Mouse (Mus musculus): Measurements from ENCODE around the gene Hmgb1. TPM values are rescaled to one million over a fixed set of nuclear protein-coding genes. Genes with fewer than 3 reads are reported as not detected.

Gene Hmgb1
- total RNA-seq, 2 experiments from 2014 or later, result 186 to 230 TPM

- DNase-seq, result no peak
Measured at GRCm38 (mm10) chr5:149020681-149021062, 163.6 kb downstream of the Hmgb1 start.

GRCm38 (mm10) chr5:149020059-149020680, 164.1 kb downstream of the Hmgb1 start:
- peak; percentile 53 for DNase-seq

DNA sequence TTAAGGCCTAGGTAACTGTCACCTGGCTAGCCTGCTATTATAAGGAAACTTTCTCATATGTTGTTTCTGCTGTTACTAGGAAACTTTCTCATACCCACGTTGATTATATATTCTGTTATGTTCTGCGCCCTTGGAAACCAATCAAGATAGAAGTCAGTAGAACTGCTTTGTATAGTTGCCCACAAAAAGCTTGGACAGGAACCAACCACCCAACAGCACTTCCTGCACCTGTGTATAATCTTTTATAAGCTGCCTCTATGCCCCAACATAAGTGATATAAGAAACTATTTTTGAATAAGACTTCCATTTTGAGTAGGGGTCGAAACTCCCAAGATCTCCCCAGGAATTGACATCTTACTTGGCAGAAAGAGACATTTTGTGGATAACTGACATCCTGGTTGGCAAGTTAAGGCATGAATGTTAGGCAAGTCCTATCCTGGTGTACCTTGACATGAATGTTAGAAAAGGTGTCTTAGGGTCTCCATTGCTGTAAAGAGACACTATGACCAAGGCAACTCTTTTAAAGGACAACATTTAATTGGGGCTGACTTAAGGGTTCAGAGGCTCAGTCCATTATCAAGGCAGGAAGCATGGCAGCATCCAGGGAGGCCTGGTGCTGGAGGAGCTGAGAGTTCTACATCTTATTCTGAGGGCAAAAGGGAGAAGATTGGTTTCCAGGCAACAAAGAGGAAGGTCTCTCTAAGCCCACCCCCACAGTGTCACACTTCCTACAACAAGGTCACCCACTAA, 166.4 kb downstream of the Hmgb1 start:
- no peak for DNase-seq

DNA sequence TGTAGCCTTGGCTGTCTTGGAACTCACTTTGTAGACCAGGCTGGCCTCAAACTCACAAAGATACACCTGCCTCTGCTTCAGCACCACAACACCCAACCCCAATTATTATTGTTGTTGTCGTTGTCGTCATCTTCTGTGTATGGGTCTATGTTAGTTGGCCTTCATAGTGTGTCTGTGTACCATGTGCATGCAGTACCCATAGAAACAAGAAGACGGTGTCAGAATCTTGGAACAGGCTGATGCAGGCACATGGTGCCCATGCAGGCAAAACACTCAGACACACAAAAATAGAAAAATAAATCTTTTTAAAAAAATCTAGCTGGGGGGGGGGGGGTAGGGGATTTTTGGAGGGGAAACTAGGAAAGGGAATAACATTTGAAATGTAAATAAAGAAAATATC, 167.1 kb downstream of the Hmgb1 start:
- DNase-seq, result no peak

GRCm38 (mm10) chr5:149016261-149016660, 168.0 kb downstream of the Hmgb1 start:
- no peak for DNase-seq

GRCm38 (mm10) chr5:149015335-149016201, 168.7 kb downstream of the Hmgb1 start:
- peak; percentile 46 for DNase-seq

- peak; percentile 61 for DNase-seq
Measured at GRCm38 (mm10) chr5:149014600-149015268, 169.6 kb downstream of the Hmgb1 start.

DNA sequence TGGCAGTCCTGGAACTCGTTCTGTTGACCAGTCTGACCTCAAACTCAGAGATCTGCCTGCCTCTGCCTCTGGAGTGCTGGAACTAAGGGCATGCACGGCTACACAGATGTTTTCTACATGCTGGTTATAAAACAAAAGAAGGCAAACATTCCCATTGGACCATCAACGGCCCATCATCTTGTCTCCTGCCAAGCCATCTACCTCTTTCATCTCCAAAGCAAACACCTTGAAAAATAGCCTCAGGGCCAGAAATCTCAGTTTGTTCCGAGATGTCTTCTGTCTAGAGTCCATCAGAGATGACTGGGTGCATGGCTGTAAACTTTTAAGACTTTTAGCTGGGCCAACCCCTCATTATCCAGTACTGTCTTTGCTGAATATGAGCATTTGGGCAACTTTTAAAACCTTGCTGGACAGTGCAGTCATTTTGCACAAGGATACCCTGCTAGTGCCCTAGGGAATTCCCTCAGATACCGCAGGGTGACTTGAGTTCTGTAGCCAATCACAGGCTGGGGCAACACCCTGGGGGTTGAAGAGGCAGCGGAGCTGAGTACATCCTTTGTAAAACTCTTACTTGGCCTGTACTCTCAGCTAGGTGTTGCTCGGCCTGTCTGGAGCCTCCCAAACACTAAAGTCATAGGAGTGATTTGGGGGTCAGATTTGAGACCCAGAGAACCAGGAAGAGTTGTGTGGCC, 170.3 kb downstream of the Hmgb1 start:
- no peak for DNase-seq

- no peak for DNase-seq
Measured at GRCm38 (mm10) chr5:149009111-149009510, 175.2 kb downstream of the Hmgb1 start.

DNA sequence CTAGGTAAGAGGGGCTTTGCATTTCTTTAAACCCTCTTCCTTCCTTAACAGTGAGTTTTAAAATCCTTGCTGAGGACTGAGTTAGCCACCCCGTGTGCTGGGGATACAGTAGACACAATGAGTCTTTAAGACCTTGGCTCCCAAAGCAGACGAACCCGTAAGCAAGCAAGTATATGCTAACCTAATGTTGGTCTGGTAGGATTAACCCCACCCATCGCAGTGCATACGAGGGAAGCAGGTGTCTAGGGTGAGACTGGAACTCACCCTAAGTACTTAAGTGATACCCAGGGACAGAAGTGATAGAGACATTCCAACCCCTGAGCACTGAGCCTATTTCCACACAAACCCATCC, 177.0 kb downstream of the Hmgb1 start:
- DNase-seq, result no peak

- DNase-seq, result peak; percentile 100
Measured at GRCm38 (mm10) chr5:149006362-149007294, 177.7 kb downstream of the Hmgb1 start.

DNA sequence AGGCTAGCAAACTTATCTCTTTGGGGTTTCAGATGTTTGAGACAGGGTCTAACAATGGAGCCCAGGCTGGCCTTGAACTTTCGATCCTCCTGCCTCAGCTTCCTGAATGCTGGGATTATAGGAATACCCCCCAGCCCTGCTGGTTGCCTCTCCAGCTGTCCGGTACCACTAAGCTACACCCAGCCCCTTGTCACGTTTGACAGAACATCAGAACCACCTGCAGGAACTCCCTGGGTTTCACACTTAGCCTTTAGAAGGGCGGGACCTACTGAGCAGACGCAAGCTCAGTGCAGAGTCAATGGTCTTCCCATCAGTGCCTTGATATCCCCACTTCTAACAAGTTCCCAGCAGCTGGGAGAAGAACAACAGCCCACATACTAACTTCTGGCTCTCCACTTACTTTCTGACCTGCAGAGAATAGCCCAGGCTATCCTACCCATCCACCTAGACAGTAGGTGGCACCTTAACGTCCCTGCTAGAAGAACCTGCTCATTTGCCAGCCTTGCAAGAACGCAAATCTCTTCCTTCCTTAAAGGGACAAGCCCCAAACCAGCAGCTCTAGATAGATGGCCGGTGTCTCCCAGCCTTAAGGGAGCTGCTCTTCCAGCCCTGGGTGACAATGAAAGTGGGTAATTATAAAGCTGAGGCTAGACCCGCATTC, 178.5 kb downstream of the Hmgb1 start:
- DNase-seq, result no peak

GRCm38 (mm10) chr5:149005083-149005482, 179.2 kb downstream of the Hmgb1 start:
- no peak for DNase-seq

GRCm38 (mm10) chr5:149003137-149003536, 181.2 kb downstream of the Hmgb1 start:
- no peak for DNase-seq

DNA sequence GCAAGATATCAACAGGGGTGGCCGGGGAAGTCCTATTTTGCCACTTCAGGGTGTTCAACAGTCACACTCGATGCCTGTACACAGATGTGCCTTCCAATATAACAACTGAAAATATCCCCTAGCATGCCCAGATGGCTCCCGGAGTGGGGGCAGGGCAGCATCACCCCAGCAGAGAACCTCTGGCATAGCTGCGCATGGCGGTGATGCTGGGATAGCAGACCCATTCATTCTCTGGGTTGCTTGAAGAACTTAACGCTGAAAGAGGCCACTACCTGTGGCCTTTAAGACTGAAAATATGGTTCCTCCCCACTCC, 181.5 kb downstream of the Hmgb1 start:
- DNase-seq, result no peak

GRCm38 (mm10) chr5:149002034-149002802, 182.1 kb downstream of the Hmgb1 start:
- no peak for DNase-seq

- no peak for DNase-seq
Measured at GRCm38 (mm10) chr5:148999802-149000201, 184.5 kb downstream of the Hmgb1 start.

- DNase-seq, result no peak
Measured at GRCm38 (mm10) chr5:148998512-148998911, 185.8 kb downstream of the Hmgb1 start.

DNA sequence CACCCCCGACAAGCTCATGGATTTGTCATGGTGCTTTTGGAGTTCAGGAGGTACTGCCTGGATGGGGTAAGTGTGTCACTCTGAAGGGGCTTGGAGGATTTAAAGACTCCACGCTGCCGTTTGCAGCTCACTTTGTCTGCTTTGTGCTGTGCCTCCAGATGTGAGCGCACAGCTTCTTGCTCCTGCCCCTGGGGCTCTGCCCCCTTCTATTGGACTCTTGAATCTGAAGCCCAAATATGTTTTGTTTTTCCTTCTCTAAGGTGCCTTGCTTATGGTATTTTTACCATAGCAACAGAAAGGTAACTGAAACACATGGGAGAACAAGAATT, 187.6 kb downstream of the Hmgb1 start:
- no peak for DNase-seq

Measured in adrenal gland, postnatal 10 days (tissue).